Mouse (Mus musculus) lung, postnatal 0 days (tissue): ENCODE measurements around the gene Myoz1. TPM values are rescaled to one million over a fixed set of nuclear protein-coding genes. Genes with fewer than 3 reads are reported as not detected.

Experiments used
- ATAC-seq: fragments of 200-750 bp; cut with Nextera tagmentation; 2 replicates; pipeline ENCODE4 v1.8.0; 2017; ENCODE audit warnings: moderate library complexity
- DNase-seq: peaks from one replicate; pipeline ENCODE4 v3.0.0-alpha.2; 2016; ENCODE audit warnings: low spot score
- H3K27ac ChIP-seq: fragments of 300-500 bp; sonication (generic); 2 replicates; pipeline ENCODE4 v1.5.1; 2014; ENCODE audit warnings: antibody characterized with exemption, mild to moderate bottlenecking, low read length, mixed read lengths
- H3K27me3 ChIP-seq: fragments of 300-500 bp; sonication (generic); replicated peaks from 2 replicates; pipeline ENCODE4 v1.6.1; 2014; ENCODE audit warnings: low read length, mixed read lengths; ENCODE audit not compliant: insufficient read depth
- H3K36me3 ChIP-seq: fragments of 300-500 bp; sonication (generic); 2 replicates; pipeline ENCODE4 v1.6.1; 2014; ENCODE audit warnings: low read length, mixed read lengths; ENCODE audit not compliant: insufficient read depth
- H3K4me1 ChIP-seq: fragments of 300-500 bp; sonication (generic); 2 replicates; pipeline ENCODE4 v1.6.1; 2014; ENCODE audit warnings: antibody characterized with exemption, low read depth, low read length, mixed read lengths; ENCODE audit not compliant: insufficient read depth
- H3K4me2 ChIP-seq: fragments of 300-500 bp; sonication (generic); replicated peaks from 2 replicates; pipeline ENCODE4 v1.6.1; 2014; ENCODE audit warnings: low read depth, mild to moderate bottlenecking, low read length, moderate library complexity, mixed read lengths
- H3K4me3 ChIP-seq: fragments of 300-500 bp; sonication (generic); 2 replicates; pipeline ENCODE4 v1.5.1; 2014; ENCODE audit warnings: low read depth, low read length
- H3K9ac ChIP-seq: fragments of 300-500 bp; sonication (generic); replicated peaks from 2 replicates; pipeline ENCODE4 v1.6.1; 2014; ENCODE audit warnings: low read depth, mild to moderate bottlenecking
- H3K9me3 ChIP-seq: fragments of 300-500 bp; sonication (generic); 2 replicates; pipeline ENCODE4 v1.6.1; 2016; ENCODE audit warnings: low read length, mixed read lengths
- CTCF ChIP-seq: IDR thresholded peaks from 2 replicates; pipeline ENCODE4 v1.5.1; 2016; ENCODE audit warnings: antibody characterized with exemption, mild to moderate bottlenecking
- EP300 ChIP-seq: IDR thresholded peaks from 2 replicates; pipeline ENCODE4 v1.6.1; 2016; ENCODE audit warnings: antibody characterized with exemption, mild to moderate bottlenecking, control low read depth
- WGBS: fragments of 180-500 bp; shearing (Covaris S2); extraction: QIAGEN DNeasy Blood & Tissue Kit; methylation state at CpG from one replicate; pipeline ENCODE4 v1.1.7; 2014; 5-methylcytosine and 5-hydroxymethylcytosine counted together
- polyA plus RNA-seq: library from polyadenylated mRNA; unstranded; fragments of >200 nt; fragmentation: Nextera tagmentation; extraction: Ambion mirVana; gene quantifications from 2 replicates; pipeline ENCODE4 v1.2.1, GENCODE M21; 2015

The Myoz1 gene
- polyA plus RNA-seq, 1 experiment from 2014 or later: 0.38 TPM

GRCm38 (mm10) chr14:20619131-20619530 lies 37.2 kb downstream of the Myoz1 start:
- Histone ChIP-seq H3K9ac (no peak overlapping the region), H3K4me2 (no peak overlapping the region), H3K36me3 (no peaks in the 10 kb centered on the region), H3K4me3 (no peak overlapping the region), H3K9me3 (no peaks in the 10 kb centered on the region), H3K27me3 (no peaks in the 10 kb centered on the region), H3K27ac (no peak overlapping the region), H3K4me1 (peaks cover 3% of the 10 kb centered on the region; the same call in 1 of the 2 replicates)
- no peak for DNase-seq
- no peak for ATAC-seq
- no peak for TF ChIP-seq CTCF
- no peak for TF ChIP-seq EP300

- H3K9me3 ChIP-seq: no peaks in the 10 kb centered on the region
- H3K4me2 ChIP-seq: no peak overlapping the region
- WGBS: 51% methylated on average over 5 of the region's 5 CpGs
- H3K27ac ChIP-seq: peak overlapping the region; percentile 60
- H3K4me1 ChIP-seq: peaks cover 3% of the 10 kb centered on the region; the same call in 1 of the 2 replicates
- no peaks in the 10 kb centered on the region for H3K27me3 ChIP-seq
- TF ChIP-seq EP300: no peak
- TF ChIP-seq CTCF: no peak
- ATAC-seq (peak; percentile 79), DNase-seq (peak; percentile 56)
- no peak overlapping the region for H3K9ac ChIP-seq
- no peak overlapping the region for H3K4me3 ChIP-seq
- H3K36me3 ChIP-seq: no peaks in the 10 kb centered on the region
Observed at GRCm38 (mm10) chr14:20618211-20618610, 38.1 kb downstream of the Myoz1 start.

- TF ChIP-seq EP300 (0 out of 2 replicates have a peak, but pooled peaks have one; percentile 23), CTCF (no peak)
- WGBS: 17% methylated on average over 2 of the region's 2 CpGs
- ATAC-seq: peak; percentile 58
- Histone ChIP-seq H3K36me3 (no peaks in the 10 kb centered on the region), H3K4me1 (peaks cover 3% of the 10 kb centered on the region; the same call in 1 of the 2 replicates), H3K4me3 (no peak overlapping the region), H3K27me3 (no peaks in the 10 kb centered on the region), H3K9ac (no peak overlapping the region), H3K27ac (0 out of 2 replicates have a peak overlapping the region, but pooled peaks have one; percentile 32), H3K9me3 (no peaks in the 10 kb centered on the region), H3K4me2 (no peak overlapping the region)
- DNase-seq: peak; percentile 65
Observed at GRCm38 (mm10) chr14:20616421-20616820, 39.9 kb downstream of the Myoz1 start.

GRCm38 (mm10) chr14:20615075-20615474 lies 41.3 kb downstream of the Myoz1 start:
- Histone ChIP-seq H3K36me3 (no peaks in the 10 kb centered on the region), H3K9ac (no peak overlapping the region), H3K4me3 (no peak overlapping the region), H3K4me1 (peaks cover 3% of the 10 kb centered on the region; the same call in 1 of the 2 replicates), H3K27me3 (no peaks in the 10 kb centered on the region), H3K4me2 (no peak overlapping the region), H3K9me3 (no peaks in the 10 kb centered on the region), H3K27ac (no peak overlapping the region)
- DNase-seq (no peak), ATAC-seq (no peak)
- TF ChIP-seq EP300: no peak
- TF ChIP-seq CTCF: no peak
- 99% methylated on average over 2 of the region's 2 CpGs for WGBS

GRCm38 (mm10) chr14:20612820-20613219 lies 43.5 kb downstream of the Myoz1 start:
- TF ChIP-seq EP300 (no peak), CTCF (no peak)
- Histone ChIP-seq H3K36me3 (no peaks in the 10 kb centered on the region), H3K4me2 (no peak overlapping the region), H3K27ac (no peak overlapping the region), H3K9me3 (no peaks in the 10 kb centered on the region), H3K27me3 (no peaks in the 10 kb centered on the region), H3K9ac (no peak overlapping the region), H3K4me3 (no peak overlapping the region), H3K4me1 (peaks cover 12% of the 10 kb centered on the region; the same call in 1 of the 2 replicates)
- no peak for ATAC-seq
- DNase-seq: no peak
- 89% methylated on average over 1 of the region's 1 CpGs for WGBS

GRCm38 (mm10) chr14:20610146-20610545 lies 46.2 kb downstream of the Myoz1 start:
- H3K4me1 ChIP-seq: peaks cover 18% of the 10 kb centered on the region; the same call in 1 of the 2 replicates
- peak; percentile 94 for DNase-seq
- TF ChIP-seq EP300: peak; percentile 83
- TF ChIP-seq CTCF: no peak
- H3K27ac ChIP-seq: peak overlapping the region; percentile 92
- H3K36me3 ChIP-seq: no peaks in the 10 kb centered on the region
- no peak overlapping the region for H3K9ac ChIP-seq
- peak; percentile 83 for ATAC-seq
- no peak overlapping the region for H3K4me3 ChIP-seq
- H3K27me3 ChIP-seq: no peaks in the 10 kb centered on the region
- H3K9me3 ChIP-seq: no peaks in the 10 kb centered on the region
- 50% methylated on average over 4 of the region's 4 CpGs for WGBS
- H3K4me2 ChIP-seq: peak overlapping the region; percentile 17; the same call in 1 of the 2 replicates
